Mouse (Mus musculus): ENCODE measurements at regions not wholly inside any gene's neighbourhood (a gene's known extent, or its start where the extent isn't known, plus 50 kb on each side); places are given as distances from the start of the nearest gene placed in this dataset.

- no peak for DNase-seq
Observed at GRCm38 (mm10) chr5:111553471-111554382, 136.6 kb downstream of the Mn1 start.

GRCm38 (mm10) chr5:111554551-111555311 is 137.6 kb downstream of the Mn1 start:
- DNase-seq, result peak; percentile 32

GRCm38 (mm10) chr5:111555312-111555957 is 138.3 kb downstream of the Mn1 start:
- no peak for DNase-seq

- no peak for DNase-seq
Observed at GRCm38 (mm10) chr5:111555981-111556380, 138.8 kb downstream of the Mn1 start.

- DNase-seq, result no peak
Observed at GRCm38 (mm10) chr5:111560432-111560831, 143.3 kb downstream of the Mn1 start.

GRCm38 (mm10) chr5:111561301-111561700 is 144.1 kb downstream of the Mn1 start:
- DNase-seq, result no peak

- DNase-seq, result no peak
Observed at GRCm38 (mm10) chr5:111570826-111571225, 153.7 kb downstream of the Mn1 start.

- no peak for DNase-seq
Observed at GRCm38 (mm10) chr5:111573265-111573873, 156.2 kb downstream of the Mn1 start.

- DNase-seq, result no peak
Observed at GRCm38 (mm10) chr5:111574219-111574840, 157.2 kb downstream of the Mn1 start.

GRCm38 (mm10) chr5:111575376-111575775 is 158.2 kb downstream of the Mn1 start:
- DNase-seq, result no peak

GRCm38 (mm10) chr5:111577441-111577840 is 156.3 kb upstream of the Gm26897 start:
- no peak for DNase-seq

- no peak for DNase-seq
Observed at GRCm38 (mm10) chr5:111578088-111578487, 155.6 kb upstream of the Gm26897 start.

GRCm38 (mm10) chr5:111578977-111579727 is 154.6 kb upstream of the Gm26897 start:
- no peak for DNase-seq

GRCm38 (mm10) chr5:111580870-111581771 is 152.6 kb upstream of the Gm26897 start:
- peak; percentile 68 for DNase-seq

GRCm38 (mm10) chr5:111582004-111582403 is 151.7 kb upstream of the Gm26897 start:
- DNase-seq, result peak; percentile 52

- DNase-seq, result peak; percentile 38
Observed at GRCm38 (mm10) chr5:111590619-111591081, 143.1 kb upstream of the Gm26897 start.

GRCm38 (mm10) chr5:111592807-111593206 is 140.9 kb upstream of the Gm26897 start:
- no peak for DNase-seq

GRCm38 (mm10) chr5:111594111-111594510 is 139.6 kb upstream of the Gm26897 start:
- DNase-seq, result no peak

- no peak for DNase-seq
Observed at GRCm38 (mm10) chr5:111595438-111595837, 138.3 kb upstream of the Gm26897 start.

GRCm38 (mm10) chr5:111597733-111598132 is 136.0 kb upstream of the Gm26897 start:
- no peak for DNase-seq

Data from layer of hippocampus, adult 9-11 months (tissue).